Mouse (Mus musculus) megakaryocyte, embryonic 14.5 days (primary cell): ENCODE measurements at regions not wholly inside any gene's neighbourhood (a gene's known extent, or its start where the extent isn't known, plus 50 kb on each side); places are given as distances from the start of the nearest gene placed in this dataset.

ENCODE experiments used
- FLI1 ChIP-seq: IDR thresholded peaks from 2 replicates; pipeline ENCODE4 v1.6.1; 2012; ENCODE audit warnings: low read length, inconsistent platforms, mixed read lengths
- GATA1 ChIP-seq: IDR thresholded peaks from 3 replicates; pipeline ENCODE4 v1.6.1; 2012; ENCODE audit warnings: mixed read lengths, low read length, inconsistent platforms, borderline replicate concordance

DNA sequence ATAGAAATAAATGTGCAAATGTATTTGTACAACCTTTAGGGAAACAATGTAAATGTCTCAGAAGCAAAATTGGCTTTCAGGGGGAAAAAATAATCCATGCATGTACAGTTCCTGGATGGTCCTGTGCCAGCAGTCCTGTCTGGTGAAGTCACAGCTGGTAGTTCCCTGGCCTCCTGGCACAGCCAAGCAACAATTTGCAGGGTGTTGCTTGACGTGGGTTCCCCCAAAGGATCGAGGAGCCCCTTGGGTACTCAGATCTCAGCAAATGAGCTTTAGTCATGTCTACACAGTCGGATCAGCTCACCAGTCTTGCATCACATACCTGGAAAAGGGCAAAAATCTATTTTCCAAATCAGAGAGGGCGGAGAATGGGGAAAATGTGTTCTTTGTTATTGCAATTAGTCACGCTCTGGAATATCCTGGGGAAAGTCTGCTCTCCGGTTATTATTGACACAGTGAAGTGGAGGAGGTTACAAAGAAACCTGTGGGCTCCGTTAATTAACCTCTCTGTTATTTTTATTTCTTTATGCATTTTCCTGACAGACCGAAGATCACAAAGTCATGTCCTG, 106.9 kb downstream of the Tex36 start:
- TF ChIP-seq GATA1 = no peak
- TF ChIP-seq FLI1 = no peak
